Mouse (Mus musculus): ENCODE measurements around the gene Arfgap3.
"Not testable (repeated sequence)": the region's sequence is repeated elsewhere in the genome, so short reads cannot be mapped to it uniquely, and the experiment has no call there.

The Arfgap3 gene

GRCm38 (mm10) chr15:83345898-83346529, 4.0 kb downstream of the Arfgap3 start:
- DNase-seq (ENCODE audit: low spot score): no peak

GRCm38 (mm10) chr15:83344956-83345355, 5.1 kb downstream of the Arfgap3 start:
- peak; percentile 48 for DNase-seq (ENCODE audit: low spot score)

GRCm38 (mm10) chr15:83344157-83344556, 5.9 kb downstream of the Arfgap3 start:
- DNase-seq (ENCODE audit: low spot score): no peak

GRCm38 (mm10) chr15:83338908-83339307, 11.1 kb downstream of the Arfgap3 start:
- DNase-seq (ENCODE audit: low spot score): no peak

- peak; percentile 69 for DNase-seq (ENCODE audit: low spot score)
Observed at GRCm38 (mm10) chr15:83337903-83338870, 11.9 kb downstream of the Arfgap3 start.

- DNase-seq (ENCODE audit: low spot score): no peak
Observed at GRCm38 (mm10) chr15:83332373-83332772, 17.7 kb downstream of the Arfgap3 start.

- no peak for DNase-seq (ENCODE audit: low spot score)
Observed at GRCm38 (mm10) chr15:83328952-83329351, 21.1 kb downstream of the Arfgap3 start.

- DNase-seq (ENCODE audit: low spot score): no peak
Observed at GRCm38 (mm10) chr15:83323071-83323470, 27.0 kb downstream of the Arfgap3 start.

GRCm38 (mm10) chr15:83314914-83315313, 35.1 kb downstream of the Arfgap3 start:
- no peak for DNase-seq (ENCODE audit: low spot score)

GRCm38 (mm10) chr15:83309878-83310277, 40.2 kb downstream of the Arfgap3 start:
- no peak for DNase-seq (ENCODE audit: low spot score)

- DNase-seq (ENCODE audit: low spot score): not testable (repeated sequence)
Observed at GRCm38 (mm10) chr15:83308708-83309107, 41.3 kb downstream of the Arfgap3 start.

GRCm38 (mm10) chr15:83306181-83306580, 43.9 kb downstream of the Arfgap3 start:
- DNase-seq (ENCODE audit: low spot score): no peak

- DNase-seq (ENCODE audit: low spot score): peak; percentile 63
Observed at GRCm38 (mm10) chr15:83305192-83305921, 44.7 kb downstream of the Arfgap3 start.

GRCm38 (mm10) chr15:83304804-83305191, 45.2 kb downstream of the Arfgap3 start:
- no peak for DNase-seq (ENCODE audit: low spot score)

GRCm38 (mm10) chr15:83303656-83304484, 46.2 kb downstream of the Arfgap3 start:
- peak; percentile 49 for DNase-seq (ENCODE audit: low spot score)

GRCm38 (mm10) chr15:83299916-83300582, 50.0 kb downstream of the Arfgap3 start:
- DNase-seq (ENCODE audit: low spot score): no peak

GRCm38 (mm10) chr15:83299450-83299849, 50.6 kb downstream of the Arfgap3 start:
- DNase-seq (ENCODE audit: low spot score): no peak

GRCm38 (mm10) chr15:83298810-83299209, 51.2 kb downstream of the Arfgap3 start:
- DNase-seq (ENCODE audit: low spot score): no peak

GRCm38 (mm10) chr15:83298313-83298712, 51.7 kb downstream of the Arfgap3 start:
- DNase-seq (ENCODE audit: low spot score): no peak

GRCm38 (mm10) chr15:83296771-83297311, 53.2 kb downstream of the Arfgap3 start:
- DNase-seq (ENCODE audit: low spot score): no peak

- DNase-seq (ENCODE audit: low spot score): no peak
Observed at GRCm38 (mm10) chr15:83296050-83296449, 54.0 kb downstream of the Arfgap3 start.

All from urinary bladder, postnatal 14 days (tissue).